Mouse (Mus musculus) CH12.LX (cell line): ENCODE measurements around the gene Cdh22. TPM values are rescaled to one million over a fixed set of nuclear protein-coding genes. Genes with fewer than 3 reads are reported as not detected.

Experiments used
- DNase-seq: peaks from one replicate; pipeline ENCODE4 v3.0.0-alpha.2; 2013; ENCODE audit errors: extremely low read depth
- H3K27ac ChIP-seq: 2 replicates; pipeline ENCODE4 v1.5.1; 2012; ENCODE audit warnings: low read depth, mild to moderate bottlenecking, control low read depth, moderate library complexity; ENCODE audit not compliant: insufficient read depth
- H3K27me3 ChIP-seq: replicated peaks from 2 replicates; pipeline ENCODE3; 2012; ENCODE audit warnings: inconsistent platforms
- H3K36me3 ChIP-seq, 2 experiments: replicated peaks in 1 of 2; 2 replicates each; pipeline versions ENCODE3 to v1.6.1; 2012; ENCODE audit warnings: inconsistent platforms in 1 of 2, low read length in 1 of 2, mild to moderate bottlenecking in 1 of 2, mixed read lengths in 1 of 2, moderate library complexity in 1 of 2; ENCODE audit not compliant: control insufficient read depth in 1 of 2, insufficient read depth in 1 of 2
- H3K4me1 ChIP-seq, 2 experiments: 2 replicates each; pipeline ENCODE4 v1.6.1; 2012; ENCODE audit warnings: inconsistent platforms in 1 of 2, moderate library complexity in 1 of 2; ENCODE audit not compliant: insufficient read depth in 2 of 2, control insufficient read depth in 1 of 2
- H3K4me2 ChIP-seq: 2 replicates; pipeline ENCODE4 v1.6.1; 2012; ENCODE audit warnings: low read depth, mild to moderate bottlenecking, control low read depth; ENCODE audit not compliant: poor library complexity, insufficient read depth, severe bottlenecking
- H3K4me3 ChIP-seq, 3 experiments: fragments of 150-350 bp in 1 of 3; sonication (generic) in 1 of 3; replicated peaks in 1 of 3; 2 replicates each; pipeline versions ENCODE3 to v1.5.1; 2011 to 2012; ENCODE audit warnings: low read depth in 2 of 3, low read length in 2 of 3, mild to moderate bottlenecking in 2 of 3, moderate library complexity in 2 of 3, control low read depth in 1 of 3, improper control_type of control experiment in 1 of 3, inconsistent platforms in 1 of 3, mixed read lengths in 1 of 3; ENCODE audit not compliant: poor library complexity in 1 of 3
- H3K79me2 ChIP-seq: replicated peaks from 2 replicates; pipeline ENCODE4 v1.6.1; 2012; ENCODE audit warnings: mild to moderate bottlenecking, moderate library complexity; ENCODE audit not compliant: control insufficient read depth, poor library complexity, insufficient read depth, severe bottlenecking; ENCODE audit errors: extremely low read depth
- H3K9ac ChIP-seq: 2 replicates; pipeline ENCODE4 v1.6.1; 2012; ENCODE audit warnings: low read depth, mild to moderate bottlenecking, control low read depth, moderate library complexity; ENCODE audit not compliant: insufficient read depth
- H3K9me3 ChIP-seq: replicated peaks from 2 replicates; pipeline ENCODE3; 2012; ENCODE audit warnings: low read length, inconsistent platforms, mixed read lengths
- BHLHE40 ChIP-seq: IDR thresholded peaks from 2 replicates; pipeline ENCODE4 v1.6.1; 2011; ENCODE audit warnings: mild to moderate bottlenecking, low read depth, low read length, improper control_type of control experiment
- CHD1 ChIP-seq: IDR thresholded peaks from 2 replicates; pipeline ENCODE4 v1.6.1; 2012; ENCODE audit warnings: low read depth, low read length, improper control_type of control experiment, inconsistent platforms
- CHD2 ChIP-seq: IDR thresholded peaks from 2 replicates; pipeline ENCODE4 v1.6.1; 2011; ENCODE audit warnings: low read length, improper control_type of control experiment
- CTCF ChIP-seq, 2 experiments: IDR thresholded peaks in 1 of 2; conservative IDR thresholded peaks in 1 of 2; 2 replicates each; pipeline ENCODE4 v1.5.1; 2011 to 2012; ENCODE audit warnings: low read depth in 2 of 2, low read length in 2 of 2, improper control_type of control experiment in 1 of 2, inconsistent platforms in 1 of 2, mild to moderate bottlenecking in 1 of 2, moderate library complexity in 1 of 2
- ELF1 ChIP-seq: IDR thresholded peaks from 2 replicates; pipeline ENCODE4 v1.6.1; 2014; ENCODE audit warnings: low read depth, mild to moderate bottlenecking, inconsistent platforms, low read length, improper control_type of control experiment
- ETS1 ChIP-seq: conservative IDR thresholded peaks from 2 replicates; pipeline ENCODE4 v1.6.1; 2012; ENCODE audit warnings: low read depth, mild to moderate bottlenecking, inconsistent platforms, low read length, improper control_type of control experiment, moderate library complexity
- IRF4 ChIP-seq: IDR thresholded peaks from 2 replicates; pipeline ENCODE4 v1.6.1; 2014; ENCODE audit warnings: low read depth, mild to moderate bottlenecking, inconsistent platforms, low read length, improper control_type of control experiment
- JUN ChIP-seq: IDR thresholded peaks from 2 replicates; pipeline ENCODE4 v1.6.1; 2011; ENCODE audit warnings: low read depth, mild to moderate bottlenecking, low read length, improper control_type of control experiment, moderate library complexity; ENCODE audit not compliant: insufficient read depth
- JUND ChIP-seq: conservative IDR thresholded peaks from 2 replicates; pipeline ENCODE4 v1.6.1; 2011; ENCODE audit warnings: low read depth, low read length, improper control_type of control experiment
- KAT2A ChIP-seq: IDR thresholded peaks from 2 replicates; pipeline ENCODE4 v1.6.1; 2012; ENCODE audit warnings: low read length, improper control_type of control experiment, inconsistent platforms; ENCODE audit not compliant: insufficient replicate concordance
- MAFK ChIP-seq: IDR thresholded peaks from 2 replicates; pipeline ENCODE4 v1.6.1; 2011; ENCODE audit warnings: low read length, improper control_type of control experiment; ENCODE audit not compliant: insufficient replicate concordance
- MAX ChIP-seq: IDR thresholded peaks from 2 replicates; pipeline ENCODE4 v1.6.1; 2011; ENCODE audit warnings: low read length, improper control_type of control experiment
- MAZ ChIP-seq: IDR thresholded peaks from 2 replicates; pipeline ENCODE4 v1.6.1; 2012; ENCODE audit warnings: low read depth, mild to moderate bottlenecking, inconsistent platforms, low read length, improper control_type of control experiment, moderate library complexity
- MEF2A ChIP-seq: IDR thresholded peaks from 2 replicates; pipeline ENCODE4 v1.6.1; 2014; ENCODE audit warnings: low read depth, mild to moderate bottlenecking, inconsistent platforms, low read length, improper control_type of control experiment, borderline replicate concordance
- MYC ChIP-seq: IDR thresholded peaks from 2 replicates; pipeline ENCODE4 v1.6.1; 2011; ENCODE audit warnings: low read depth, mild to moderate bottlenecking, improper control_type of control experiment, low read length
- NELFE ChIP-seq: IDR thresholded peaks from 2 replicates; pipeline ENCODE4 v1.6.1; 2011; ENCODE audit warnings: low read depth, low read length, improper control_type of control experiment
- PAX5 ChIP-seq: IDR thresholded peaks from 2 replicates; pipeline ENCODE4 v1.6.1; 2012; ENCODE audit warnings: low read length, inconsistent platforms, mixed read lengths
- POLR2A ChIP-seq: IDR thresholded peaks from 2 replicates; pipeline ENCODE4 v1.6.1; 2011; ENCODE audit warnings: low read depth, mild to moderate bottlenecking, improper control_type of control experiment, low read length
- RAD21 ChIP-seq: IDR thresholded peaks from 2 replicates; pipeline ENCODE4 v1.6.1; 2011; ENCODE audit warnings: low read depth, mild to moderate bottlenecking, low read length, improper control_type of control experiment, moderate library complexity
- RCOR1 ChIP-seq: conservative IDR thresholded peaks from 2 replicates; pipeline ENCODE4 v1.6.1; 2012; ENCODE audit warnings: low read depth, mild to moderate bottlenecking, inconsistent platforms, low read length, improper control_type of control experiment
- SMC3 ChIP-seq: IDR thresholded peaks from 2 replicates; pipeline ENCODE4 v1.6.1; 2011; ENCODE audit warnings: low read depth, low read length, improper control_type of control experiment
- TBP ChIP-seq: conservative IDR thresholded peaks from 2 replicates; pipeline ENCODE4 v1.6.1; 2011; ENCODE audit warnings: low read depth, low read length, improper control_type of control experiment
- TCF12 ChIP-seq: IDR thresholded peaks from 2 replicates; pipeline ENCODE4 v1.6.1; 2014; ENCODE audit warnings: low read depth, mild to moderate bottlenecking, inconsistent platforms, low read length, improper control_type of control experiment
- ZC3H11A ChIP-seq: IDR thresholded peaks from 2 replicates; pipeline ENCODE4 v1.6.1; 2012; ENCODE audit warnings: low read depth, mild to moderate bottlenecking, inconsistent platforms, low read length, improper control_type of control experiment
- ZKSCAN1 ChIP-seq: IDR thresholded peaks from 2 replicates; pipeline ENCODE4 v1.6.1; 2012; ENCODE audit warnings: low read depth, inconsistent platforms, low read length, improper control_type of control experiment, borderline replicate concordance
- dilution Hi-C: fragments of 300-500 bp; cut with MboI; formaldehyde crosslinking; loops from 2 replicates; pipeline ENCODE4 v1.14.3; 2020; ENCODE audit warnings: low sequenced_read_pairs; ENCODE audit not compliant: extremely low pct_unique_long_range_greater_than_20kb, extremely low pct_ligation_motif_present
- in situ Hi-C: fragments of 300-500 bp; cut with MboI; formaldehyde crosslinking; loops from 3 replicates; pipeline ENCODE4 v1.14.3; 2019; ENCODE audit warnings: low sequenced_read_pairs, low pct_ligation_motif_present, low pct_unique_long_range_greater_than_20kb, mixed read lengths
- polyA plus RNA-seq: library from polyadenylated mRNA; unstranded; fragments of >175 nt; gene quantifications from 2 replicates; pipeline ENCODE4 v1.2.1, GENCODE M21; 2012; ENCODE audit warnings: low read depth; ENCODE audit not compliant: insufficient read length
- total RNA-seq, 2 experiments: library from RNA; depleted of rRNA; stranded (reverse); fragments of 300-350 nt in 1 of 2; fragments of >200 nt in 1 of 2; gene quantifications; 2 replicates each; pipeline ENCODE4 v1.2.3; 2012 to 2014

The Cdh22 gene
- total and polyA plus RNA-seq, 3 experiments, result 0.08 TPM; not detected in 2

DNA sequence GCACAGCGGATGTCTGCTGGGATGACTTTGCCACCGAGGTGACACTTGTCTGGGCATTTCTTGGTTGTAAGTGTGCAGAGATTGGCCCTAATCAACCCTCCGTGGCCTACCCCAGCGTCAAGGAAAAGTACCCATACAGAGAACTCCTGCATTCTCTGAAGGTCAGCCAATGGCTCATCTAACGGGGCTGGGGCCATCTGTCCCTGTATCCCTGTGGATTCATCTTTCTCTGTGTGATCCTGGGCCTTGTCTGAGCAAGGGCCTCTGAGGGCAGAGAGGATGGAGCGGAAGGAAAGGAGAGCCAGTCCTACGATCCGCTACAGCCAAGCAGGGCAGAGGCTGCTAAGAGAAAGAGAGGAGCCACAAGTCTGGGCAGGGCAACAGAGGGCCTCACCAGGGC is 15.7 kb downstream of the Cdh22 start:
- dilution Hi-C loops, result no loop called here
- H3K9ac ChIP-seq, result no peak overlapping the region
- in situ Hi-C loops, result no loop called here
- no peak overlapping the region for H3K4me2 ChIP-seq
- H3K9me3 ChIP-seq, result no peaks in the 10 kb centered on the region
- no peaks in the 10 kb centered on the region for H3K79me2 ChIP-seq
- no peaks in the 10 kb centered on the region for H3K4me1 ChIP-seq
- peaks cover 96% of the 10 kb centered on the region for H3K27me3 ChIP-seq
- no peaks in the 10 kb centered on the region for H3K36me3 ChIP-seq
- DNase-seq, result no peak
- H3K4me3 ChIP-seq, result no peak overlapping the region
- H3K27ac ChIP-seq, result no peak overlapping the region
- no peak for TF ChIP-seq CHD1
- TF ChIP-seq MEF2A, result no peak
- TF ChIP-seq IRF4, result no peak
- TF ChIP-seq MYC, result no peak
- TF ChIP-seq TBP, result no peak
- no peak for TF ChIP-seq RCOR1
- TF ChIP-seq ZC3H11A, result no peak
- no peak for TF ChIP-seq NELFE
- no peak for TF ChIP-seq KAT2A
- TF ChIP-seq CTCF (conservative IDR thresholded peaks at IDR 0.05 in 1 of 2, IDR thresholded peaks at IDR 0.05 in 1 of 2; ENCODE audit: low read depth in 2 of 2, low read length in 2 of 2), result no peak
- TF ChIP-seq JUN, result no peak
- TF ChIP-seq JUND, result no peak
- TF ChIP-seq CHD2, result no peak
- no peak for TF ChIP-seq SMC3

GRCm38 (mm10) chr2:165217361-165218149 is 17.1 kb downstream of the Cdh22 start:
- dilution Hi-C loops, result no loop called here
- peaks cover 95% of the 10 kb centered on the region for H3K27me3 ChIP-seq
- DNase-seq, result no peak
- no peak overlapping the region for H3K4me3 ChIP-seq
- no peaks in the 10 kb centered on the region for H3K36me3 ChIP-seq
- H3K4me1 ChIP-seq, result no peaks in the 10 kb centered on the region
- H3K27ac ChIP-seq, result no peak overlapping the region
- in situ Hi-C loops, result no loop called here
- no peak overlapping the region for H3K4me2 ChIP-seq
- no peaks in the 10 kb centered on the region for H3K9me3 ChIP-seq
- H3K9ac ChIP-seq, result no peak overlapping the region
- no peak for TF ChIP-seq CHD2
- no peak for TF ChIP-seq JUN
- TF ChIP-seq RAD21, result no peak
- no peak for TF ChIP-seq TCF12
- TF ChIP-seq ZKSCAN1, result no peak
- no peak for TF ChIP-seq SMC3
- TF ChIP-seq POLR2A, result no peak
- TF ChIP-seq ELF1, result no peak
- no peak for TF ChIP-seq MAX
- no peak for TF ChIP-seq TBP
- no peak for TF ChIP-seq PAX5
- no peak for TF ChIP-seq BHLHE40
- TF ChIP-seq NELFE, result no peak
- TF ChIP-seq MAZ, result no peak
- no peak for TF ChIP-seq IRF4
- TF ChIP-seq ETS1, result no peak
- no peak for TF ChIP-seq MAFK
- H3K79me2 ChIP-seq, result no peaks in the 10 kb centered on the region
